Mouse (Mus musculus) embryo, embryonic 10 days (tissue): ENCODE data around the gene Bcas3.
"Not testable (repeated sequence)": the region's sequence is repeated elsewhere in the genome, so short reads cannot be mapped to it uniquely, and the experiment has no call there.

ENCODE experiments used
- DNase-seq: peaks from one replicate; pipeline ENCODE4 v3.0.0-alpha.2; 2015; ENCODE audit warnings: low spot score

Gene Bcas3

DNA sequence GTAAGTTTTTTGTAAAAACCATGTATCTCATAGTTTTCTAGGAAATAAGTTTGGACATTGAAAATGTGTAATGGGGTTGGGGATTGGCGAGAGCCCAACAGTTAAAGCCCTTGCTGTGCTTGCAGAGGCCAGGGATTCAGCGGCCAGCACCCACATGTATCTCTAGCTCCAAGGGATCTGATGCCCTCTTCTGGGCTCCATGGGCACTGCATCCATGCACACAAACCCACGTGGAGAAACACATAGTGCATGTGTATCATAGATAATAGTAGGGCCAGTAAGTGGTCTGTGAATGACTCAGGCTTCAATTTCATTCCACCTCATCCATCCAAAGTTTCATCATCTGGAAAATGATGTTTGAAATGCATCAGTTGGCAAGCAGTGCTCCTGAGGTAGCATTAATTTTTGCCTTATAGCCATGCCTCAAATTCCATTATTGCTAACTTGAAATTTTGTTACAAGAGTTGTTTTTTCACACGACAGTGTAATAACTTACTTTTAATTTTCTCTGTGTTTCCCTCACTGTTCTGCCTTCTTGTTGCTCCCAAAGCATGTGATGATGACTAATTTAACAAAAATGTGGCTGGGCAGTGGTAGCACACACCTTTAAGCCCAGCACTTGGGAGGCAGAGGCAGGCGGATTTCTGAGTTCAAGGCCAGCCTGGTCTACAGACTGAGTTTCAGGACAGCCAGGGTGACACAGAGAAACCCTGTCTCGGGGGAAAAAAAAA lies 129.9 kb downstream of the Bcas3 start:
- peak; percentile 50 for DNase-seq

DNA sequence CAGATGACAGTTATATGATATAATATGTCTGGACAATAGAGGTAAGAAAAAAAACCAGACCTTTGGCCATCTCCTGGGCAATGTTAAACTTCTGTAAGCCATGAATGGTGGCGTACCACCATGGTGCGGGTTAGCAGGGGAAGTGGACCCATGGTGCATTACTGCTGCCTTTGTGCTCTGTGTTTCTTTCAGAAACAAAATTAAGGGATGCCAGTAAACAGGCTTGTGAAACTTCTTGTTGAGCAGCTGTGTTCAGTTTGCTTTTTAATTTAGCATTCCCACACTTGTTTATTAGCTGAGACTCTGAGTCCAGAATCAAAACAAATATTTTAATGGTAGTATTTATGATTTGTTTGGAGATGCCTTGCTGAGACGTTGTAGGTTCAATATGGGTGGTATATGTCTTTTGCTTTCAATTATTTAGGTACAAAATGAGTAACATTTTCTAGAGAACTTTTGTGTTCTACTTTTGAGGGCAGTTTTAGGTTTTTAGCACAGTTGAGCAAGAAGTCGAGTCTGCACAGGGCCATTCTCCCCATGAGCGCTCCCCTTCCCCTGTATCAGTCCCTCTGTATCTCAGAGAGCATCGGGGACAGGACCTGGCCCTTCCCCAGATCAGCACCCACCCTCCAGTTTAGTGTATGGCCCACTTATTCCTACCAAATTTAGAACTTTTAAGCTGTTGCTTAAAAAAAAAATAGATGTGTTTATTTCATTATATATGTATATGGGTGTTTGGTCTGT lies 132.4 kb downstream of the Bcas3 start:
- no peak for DNase-seq

DNA sequence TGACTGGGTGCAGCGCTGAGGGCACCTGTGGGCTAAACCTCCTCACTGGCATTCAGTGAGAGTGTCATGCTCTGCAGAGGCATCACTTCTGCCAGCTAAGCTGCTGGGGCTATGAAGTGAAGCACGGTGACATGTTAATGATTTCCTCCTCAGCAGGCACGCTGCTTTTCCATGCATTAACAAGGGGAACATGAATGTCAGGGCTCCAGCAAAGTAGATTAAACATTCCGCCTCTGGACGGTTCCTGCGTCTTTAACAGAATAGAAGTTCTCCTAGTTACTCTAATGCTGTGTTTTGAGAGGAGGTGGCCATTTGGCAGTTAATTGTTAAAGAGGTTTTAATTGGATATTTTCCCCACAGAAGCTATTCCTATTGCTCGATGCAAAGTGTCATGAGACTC lies 134.5 kb downstream of the Bcas3 start:
- DNase-seq: no peak

DNA sequence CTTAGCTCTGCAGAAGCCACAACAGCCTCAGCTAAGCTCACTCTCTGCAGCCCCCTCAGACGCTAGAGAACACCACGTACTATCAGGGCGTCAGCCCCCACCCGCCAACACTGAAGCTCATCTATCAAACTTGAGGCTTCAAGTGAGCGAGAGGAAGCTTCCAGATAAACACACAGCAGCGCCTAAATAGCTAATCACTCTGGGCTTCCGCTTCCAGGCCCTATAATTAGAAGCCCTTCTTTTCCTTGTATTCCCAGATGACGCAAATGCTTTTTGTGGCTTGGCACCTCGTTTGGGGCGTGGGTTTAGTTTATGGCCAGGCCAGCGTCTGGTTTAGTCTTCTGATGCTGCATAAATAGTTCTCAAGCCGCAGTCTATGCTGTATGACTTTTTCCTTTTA lies 139.3 kb downstream of the Bcas3 start:
- DNase-seq: peak; percentile 51

DNA sequence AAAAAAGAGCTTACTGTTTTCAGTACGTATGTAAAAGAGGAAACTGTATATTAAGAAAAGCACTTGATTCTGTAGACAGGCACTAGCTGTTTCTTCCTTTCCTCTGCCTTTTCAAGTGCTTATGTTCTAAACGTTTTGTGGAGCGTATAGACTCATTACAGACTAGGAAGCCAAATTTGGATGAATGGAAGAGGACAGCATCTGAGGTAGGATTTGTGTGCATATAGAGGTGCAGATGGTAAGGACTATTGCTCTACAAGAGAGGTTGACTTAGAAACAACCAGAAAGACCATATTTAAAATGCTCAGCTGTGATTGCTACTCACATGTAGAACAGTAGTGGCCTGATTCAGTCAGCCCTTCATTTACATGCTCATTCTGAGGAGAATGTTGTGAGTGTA lies 139.7 kb downstream of the Bcas3 start:
- no peak for DNase-seq

DNA sequence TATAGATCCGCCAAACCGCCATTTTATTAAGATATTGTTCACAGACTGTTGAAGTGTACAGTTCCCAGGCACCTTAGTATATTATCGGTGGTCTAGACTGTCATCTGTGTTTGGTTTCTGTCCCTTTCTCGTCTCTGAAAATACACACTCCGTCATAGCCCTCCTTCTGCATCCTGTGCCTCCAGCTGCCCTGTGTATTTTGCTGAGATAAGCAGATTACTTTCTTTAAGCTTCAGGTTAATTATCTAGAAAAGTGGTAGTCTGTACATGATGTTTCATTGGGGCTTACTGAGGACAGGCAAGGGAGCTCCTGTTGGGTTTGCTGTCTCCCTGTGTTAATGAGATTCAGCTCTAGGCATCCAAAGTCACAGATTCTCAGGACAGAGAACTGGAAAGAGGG lies 146.6 kb downstream of the Bcas3 start:
- no peak for DNase-seq

DNA sequence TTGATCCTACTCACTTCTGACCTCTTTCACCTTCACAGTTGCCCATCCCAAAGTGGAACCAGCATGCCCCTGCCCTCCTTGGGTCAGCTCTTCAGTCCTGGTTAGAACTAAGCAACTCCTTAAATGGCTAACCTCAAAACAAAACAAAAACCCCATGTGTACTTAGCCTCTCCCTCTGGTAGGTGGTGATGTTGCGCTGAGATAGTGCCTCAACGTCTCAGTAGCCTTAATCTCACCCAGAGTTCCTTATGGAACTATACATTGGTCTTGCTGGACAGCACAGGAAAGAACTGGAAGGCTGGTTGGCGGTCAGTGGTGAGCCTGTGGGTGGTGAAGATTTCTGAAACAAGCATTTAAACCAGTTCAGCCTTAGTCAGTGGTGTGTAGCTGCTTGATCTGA lies 149.1 kb downstream of the Bcas3 start:
- no peak for DNase-seq

DNA sequence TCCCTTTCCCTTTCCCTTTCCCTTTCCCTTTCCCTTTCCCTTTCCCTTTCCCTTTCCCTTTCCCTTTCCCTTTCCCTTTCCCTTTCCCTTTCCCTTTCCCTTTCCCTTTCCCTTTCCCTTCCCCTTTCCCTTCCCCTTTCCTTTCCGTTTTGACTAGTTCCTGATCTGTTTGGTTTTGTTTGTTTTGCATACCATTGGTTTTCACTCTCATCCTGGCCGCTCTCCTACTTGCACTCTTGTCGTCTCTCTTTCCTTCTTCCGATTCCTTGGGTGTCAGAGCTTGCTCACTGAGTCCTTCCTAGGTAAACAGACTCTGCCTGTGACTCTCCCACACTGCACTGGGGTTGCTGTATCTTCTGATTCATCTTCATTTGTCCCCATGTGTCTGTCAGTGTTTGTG lies 151.8 kb downstream of the Bcas3 start:
- not testable (repeated sequence) for DNase-seq

DNA sequence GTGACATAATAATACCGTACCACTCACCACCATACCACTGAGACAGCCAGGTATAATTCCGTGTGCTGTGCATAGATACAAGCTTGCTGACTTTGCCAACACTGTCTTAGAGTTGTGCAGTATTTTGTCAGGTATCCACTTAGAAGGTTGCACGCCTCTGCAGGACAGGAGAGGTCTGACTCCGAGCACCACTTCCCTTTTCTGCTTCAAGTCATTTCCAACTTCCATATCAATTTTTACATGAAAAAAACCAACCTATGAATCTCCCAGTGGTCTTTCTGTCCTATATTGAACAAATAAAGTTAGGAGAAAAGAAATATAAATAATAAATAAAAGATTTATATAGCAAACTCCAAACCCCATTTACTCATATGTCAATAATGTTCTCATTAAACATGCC lies 152.8 kb downstream of the Bcas3 start:
- DNase-seq: no peak

DNA sequence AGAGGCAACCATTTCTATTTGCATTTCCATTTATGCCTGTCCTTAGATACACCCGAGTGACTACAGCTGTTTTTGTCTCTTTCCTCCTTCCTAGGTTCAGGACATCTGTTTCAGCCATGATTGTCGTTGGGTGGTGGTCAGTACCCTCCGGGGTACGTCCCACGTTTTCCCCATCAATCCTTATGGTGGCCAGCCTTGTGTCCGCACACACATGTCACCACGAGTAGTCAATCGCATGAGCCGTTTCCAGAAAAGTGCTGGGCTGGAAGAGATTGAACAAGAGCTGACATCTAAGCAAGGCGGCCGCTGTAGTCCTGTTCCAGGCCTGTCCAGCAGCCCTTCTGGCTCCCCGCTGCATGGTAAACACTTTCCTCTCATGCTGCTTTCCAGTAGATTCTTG lies 156.4 kb downstream of the Bcas3 start:
- DNase-seq: no peak

DNA sequence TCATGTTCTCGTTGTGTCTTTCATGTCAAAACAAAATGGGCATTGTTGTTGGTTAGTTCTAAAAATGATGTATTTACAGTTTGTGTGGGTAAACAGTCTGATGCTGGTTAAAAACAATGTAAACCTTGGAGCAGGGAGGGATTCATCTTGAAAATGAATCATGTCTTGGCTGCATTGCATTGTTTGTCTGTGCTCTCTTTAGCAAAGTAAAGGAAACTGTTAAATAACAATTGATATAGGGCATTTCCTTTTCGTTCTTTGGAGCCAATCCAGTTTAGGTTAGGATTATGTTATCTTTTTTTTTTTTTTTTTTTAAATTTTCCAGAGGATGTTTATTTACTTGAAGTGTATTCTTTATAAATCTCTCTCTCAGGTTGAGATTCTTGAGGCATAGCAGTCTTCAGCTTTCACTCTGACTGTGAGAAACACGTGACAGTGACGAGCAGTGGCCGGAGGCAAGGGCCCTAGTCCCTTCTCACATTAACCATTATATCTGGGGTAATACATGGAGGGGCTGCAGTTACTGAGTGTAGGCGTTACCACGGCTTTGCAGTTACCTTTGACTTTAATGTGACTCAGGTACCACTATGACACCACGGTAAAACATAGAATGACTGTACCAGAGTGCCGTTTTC lies 158.4 kb downstream of the Bcas3 start:
- no peak for DNase-seq

DNA sequence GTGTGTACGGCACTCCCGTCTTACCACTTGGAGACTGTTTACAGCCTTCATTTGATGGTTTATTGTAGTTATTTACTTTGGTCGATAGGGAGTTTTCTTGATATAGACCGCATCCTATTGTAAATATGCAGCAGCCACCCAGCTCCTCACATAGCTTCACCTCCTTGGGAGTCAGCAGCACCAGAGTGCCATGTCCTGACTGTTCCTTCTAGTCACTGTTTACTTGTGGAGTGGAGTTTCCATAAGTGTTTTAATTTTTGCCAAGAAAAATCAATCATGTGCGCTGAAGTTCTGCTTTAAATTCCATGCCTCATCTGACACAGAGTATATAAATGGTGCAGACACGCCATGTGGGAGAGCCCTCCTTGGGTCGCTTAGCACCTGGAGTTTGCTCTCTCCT lies 163.8 kb downstream of the Bcas3 start:
- DNase-seq: no peak

DNA sequence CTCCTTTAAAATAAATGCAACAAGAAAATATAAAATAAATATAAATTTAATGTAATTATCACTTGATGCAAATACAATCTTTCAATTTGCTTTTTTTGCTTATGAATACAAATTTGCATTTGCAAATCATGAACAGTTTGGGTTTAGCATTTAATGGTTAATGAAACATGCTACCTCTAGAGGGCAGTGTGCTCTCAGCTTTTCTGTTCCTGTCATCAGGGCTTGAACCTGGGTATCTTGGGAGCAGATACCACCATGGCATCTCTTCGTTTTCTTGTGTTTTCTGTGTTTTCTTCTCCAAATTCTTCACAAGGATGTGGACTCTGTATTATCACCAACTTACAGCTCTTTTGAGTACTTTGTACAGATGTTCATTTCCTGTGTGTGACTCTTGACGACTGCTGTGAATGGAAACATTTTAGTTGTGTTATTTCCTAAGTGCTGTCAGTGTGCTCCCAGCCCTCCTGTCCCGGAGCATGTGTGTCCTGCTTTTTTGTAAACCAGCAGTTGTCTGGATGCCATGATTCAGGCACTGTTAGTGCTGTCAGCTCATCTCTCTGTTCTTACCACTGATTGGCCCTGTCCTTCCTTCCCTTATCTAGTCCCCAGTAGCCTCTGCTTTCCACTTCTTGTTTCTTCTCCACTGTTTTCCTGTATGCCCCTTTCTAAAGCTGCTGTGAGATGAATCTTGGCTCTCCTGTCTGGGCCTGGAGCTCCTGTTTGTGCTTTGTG lies 165.2 kb downstream of the Bcas3 start:
- peak; percentile 84 for DNase-seq

DNA sequence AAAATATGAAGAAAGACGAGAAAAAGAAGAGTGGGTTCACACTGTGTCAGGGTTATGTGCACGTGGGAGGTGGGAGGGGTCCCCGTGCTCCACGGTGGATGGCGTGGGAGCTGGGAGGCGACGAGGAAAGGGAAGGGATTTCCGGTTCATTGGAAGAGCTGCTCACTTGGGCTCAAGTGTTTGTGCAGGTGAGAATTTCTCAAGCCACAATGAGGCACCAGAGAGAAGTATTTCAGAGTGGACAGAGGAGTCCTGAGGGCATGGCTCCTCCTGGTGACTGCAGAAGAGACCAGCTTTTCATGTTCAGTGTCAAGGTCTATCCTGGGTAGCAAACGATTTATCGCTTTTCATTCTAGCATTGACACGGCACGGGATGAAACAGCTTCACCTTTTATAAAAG lies 167.3 kb downstream of the Bcas3 start:
- peak; percentile 25 for DNase-seq

DNA sequence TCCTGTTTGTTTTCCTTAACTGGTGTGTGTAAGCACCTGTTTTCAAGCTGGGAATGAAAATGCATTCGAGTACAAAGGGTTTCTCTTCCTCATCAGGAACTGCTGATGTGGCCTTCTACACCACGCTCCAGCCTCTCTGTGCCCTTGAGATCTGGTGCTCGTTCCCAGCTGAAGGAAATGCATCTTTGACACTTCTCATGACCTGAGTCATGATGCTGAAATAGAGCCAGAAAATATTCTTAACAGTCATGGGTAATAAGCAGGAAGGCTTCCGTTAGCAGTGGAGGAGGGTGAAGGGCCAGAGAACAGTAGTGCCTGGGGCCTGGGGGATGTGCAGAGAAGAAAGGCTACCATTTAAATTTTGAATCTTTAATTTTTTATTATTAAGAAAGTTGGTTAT lies 168.0 kb downstream of the Bcas3 start:
- peak; percentile 10 for DNase-seq

DNA sequence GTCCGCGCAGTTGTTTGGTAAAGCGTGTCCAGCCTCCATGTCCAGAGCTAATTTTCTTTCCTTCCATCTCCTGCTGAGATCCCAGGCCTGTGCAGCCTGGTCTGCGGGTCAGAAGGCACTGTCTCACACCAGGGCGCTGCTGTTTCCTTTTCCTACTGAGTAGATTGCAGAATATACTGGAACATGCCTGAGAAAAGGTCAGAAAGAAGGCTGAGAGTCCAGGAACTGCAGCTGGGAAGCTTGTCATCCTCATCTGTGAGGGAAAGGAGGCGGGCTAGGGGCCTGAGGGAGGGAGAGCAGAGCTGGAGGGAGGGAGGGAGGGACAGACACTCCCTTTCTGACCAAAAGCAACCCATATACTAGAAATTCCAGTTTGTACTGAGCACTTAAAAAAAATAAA lies 170.7 kb downstream of the Bcas3 start:
- DNase-seq: peak; percentile 65

DNA sequence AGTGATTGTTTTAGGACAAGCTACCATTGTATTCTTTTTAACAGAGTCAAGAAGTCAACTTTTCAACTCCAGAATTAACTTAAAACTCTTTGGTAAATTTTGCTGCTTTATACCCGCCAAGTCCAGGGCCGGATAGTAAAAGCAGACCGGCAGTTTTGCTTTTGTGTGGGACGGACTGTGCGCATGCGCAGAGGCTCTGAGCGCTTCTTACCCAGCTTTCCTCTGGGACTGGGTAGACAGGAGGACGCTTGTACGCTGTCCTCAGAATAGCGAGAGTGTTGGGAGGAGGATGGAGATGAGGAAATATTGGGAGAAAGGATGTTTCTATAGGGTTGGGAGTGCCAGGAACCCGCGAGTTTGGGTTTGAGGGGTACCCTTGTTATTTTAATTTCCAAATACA lies 171.2 kb downstream of the Bcas3 start:
- peak; percentile 91 for DNase-seq

DNA sequence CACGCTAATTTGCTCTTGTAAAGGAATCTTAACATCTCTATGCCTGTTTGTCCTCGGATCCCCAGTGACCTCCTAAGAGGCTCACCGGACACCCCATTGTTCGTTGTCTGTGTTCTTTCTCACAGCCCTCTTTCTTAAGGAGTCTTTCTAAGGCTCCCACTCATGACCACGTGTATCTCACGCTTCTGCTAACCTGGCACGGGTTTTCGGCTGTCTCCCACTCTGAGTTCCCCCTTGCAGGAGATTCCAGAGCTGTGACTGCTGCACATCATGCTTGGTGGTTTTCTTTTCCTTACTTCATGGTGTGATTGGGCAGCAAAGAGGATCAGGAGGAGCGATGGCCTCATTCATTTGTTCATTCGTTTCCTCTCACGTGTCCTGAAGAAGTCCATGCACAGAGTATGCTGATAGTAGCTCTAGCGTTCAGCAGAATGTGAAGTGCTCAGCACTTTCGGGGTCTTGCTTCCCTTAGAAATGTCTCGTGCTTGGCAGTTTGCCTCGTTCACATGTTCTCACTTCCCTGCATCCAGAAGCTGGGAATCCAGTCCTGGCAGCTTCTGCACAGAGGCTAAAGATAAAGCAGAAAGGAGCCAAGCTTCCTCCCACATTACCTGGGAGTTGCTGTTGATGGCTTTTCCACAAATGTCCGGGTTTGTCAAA lies 172.0 kb downstream of the Bcas3 start:
- DNase-seq: peak; percentile 41

DNA sequence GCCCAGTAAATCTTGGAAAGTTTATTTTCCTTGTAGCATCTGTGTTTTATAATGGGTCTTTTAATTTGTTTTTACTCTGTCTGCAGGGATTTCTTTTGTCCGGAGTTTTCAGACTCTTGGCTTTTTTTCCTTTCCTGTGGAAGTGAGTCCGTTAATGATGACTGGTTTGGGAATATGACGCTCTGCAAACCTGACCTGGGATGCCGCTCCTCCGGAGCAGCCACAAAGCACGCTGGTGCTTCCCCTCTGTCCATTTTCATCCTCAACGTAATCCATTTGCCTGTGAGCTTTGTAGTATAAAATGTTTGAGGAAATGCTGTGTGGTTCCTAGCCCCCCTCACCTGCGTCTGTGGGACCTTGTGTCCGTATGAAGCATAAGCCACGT lies 172.5 kb downstream of the Bcas3 start:
- DNase-seq: peak; percentile 9

DNA sequence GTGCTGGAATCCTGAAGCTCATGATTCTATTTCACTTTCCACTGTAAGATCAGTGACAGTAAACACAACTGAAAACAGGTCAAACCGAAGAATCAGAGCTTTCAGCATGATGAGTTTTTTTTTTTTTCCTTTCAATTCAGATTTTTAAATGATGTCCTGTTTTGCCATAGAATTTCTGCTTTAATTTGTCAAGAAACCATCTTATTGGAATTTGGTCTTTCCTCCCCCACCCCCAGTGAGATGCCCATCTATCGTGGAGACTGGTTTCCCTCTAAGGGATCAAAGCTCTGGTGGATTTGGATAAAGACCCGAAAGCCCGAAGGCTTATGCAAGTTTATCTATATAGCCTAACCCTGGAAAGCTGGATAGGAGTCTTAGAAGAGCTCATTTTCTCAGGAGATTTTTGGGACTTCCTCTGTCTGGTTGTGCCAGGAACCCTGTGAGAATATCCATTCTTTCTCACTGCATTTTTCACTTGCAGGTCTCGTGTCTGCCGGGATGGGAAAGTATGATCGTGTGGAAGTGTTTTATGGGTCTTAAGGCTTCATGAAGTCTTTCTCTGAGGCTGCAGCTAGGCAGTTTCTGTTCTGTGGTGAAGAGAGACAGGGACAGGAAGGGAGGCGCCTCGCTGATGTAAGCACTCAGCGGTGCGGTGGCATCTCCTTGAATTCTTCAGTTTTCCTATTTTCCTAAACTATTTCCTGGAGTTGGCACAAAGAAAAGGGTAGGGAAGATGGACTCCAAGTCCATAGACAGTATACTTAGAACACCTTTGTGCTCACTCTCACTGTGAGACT lies 173.2 kb downstream of the Bcas3 start:
- no peak for DNase-seq

DNA sequence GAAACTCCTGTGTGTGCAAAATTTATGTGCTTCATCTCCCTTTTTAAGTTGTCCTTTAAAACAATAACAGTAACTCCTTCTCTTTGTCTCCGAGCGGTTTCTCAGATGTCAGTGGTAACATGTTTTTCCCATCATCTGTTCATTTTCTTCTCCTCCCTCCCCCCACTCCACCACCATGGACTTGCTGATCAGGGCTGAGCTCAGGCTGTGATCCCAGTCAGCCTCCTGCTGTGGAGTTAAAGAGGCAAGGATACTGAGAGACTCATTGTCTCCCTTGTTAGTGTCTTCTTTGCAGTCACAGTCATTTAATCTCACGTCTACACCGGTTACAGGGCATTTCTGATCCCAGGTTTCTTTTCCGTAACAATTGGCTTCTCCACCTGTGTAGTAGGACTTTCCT lies 174.3 kb downstream of the Bcas3 start:
- peak; percentile 37 for DNase-seq
